Mouse (Mus musculus) intestine, postnatal 0 days (tissue): ENCODE measurements around the gene Olfr1328. TPM values are rescaled to one million over a fixed set of nuclear protein-coding genes. Genes with fewer than 3 reads are reported as not detected.

Source experiments
- ATAC-seq: fragments of 200-750 bp; cut with Nextera tagmentation; 2 replicates; pipeline ENCODE4 v1.8.0; 2017; ENCODE audit warnings: mild to moderate bottlenecking, moderate TSS enrichment, moderate library complexity
- H3K27ac ChIP-seq: fragments of 300-500 bp; sonication (generic); 2 replicates; pipeline ENCODE4 v1.5.1; 2014; ENCODE audit warnings: mild to moderate bottlenecking, low read depth, low read length, moderate library complexity
- H3K27me3 ChIP-seq: fragments of 300-500 bp; sonication (generic); replicated peaks from 2 replicates; pipeline ENCODE4 v1.6.1; 2014; ENCODE audit warnings: low read length, mixed read lengths; ENCODE audit not compliant: control insufficient read depth, insufficient read depth
- H3K36me3 ChIP-seq: fragments of 300-500 bp; sonication (generic); 2 replicates; pipeline ENCODE4 v1.6.1; 2014; ENCODE audit warnings: mild to moderate bottlenecking, moderate library complexity; ENCODE audit not compliant: control insufficient read depth, insufficient read depth
- H3K4me1 ChIP-seq: fragments of 300-500 bp; sonication (generic); replicated peaks from 2 replicates; pipeline ENCODE4 v1.6.1; 2014; ENCODE audit warnings: antibody characterized with exemption, low read length, mixed read lengths; ENCODE audit not compliant: control insufficient read depth, insufficient read depth
- H3K4me2 ChIP-seq: fragments of 300-500 bp; sonication (generic); replicated peaks from 2 replicates; pipeline ENCODE4 v1.6.1; 2014; ENCODE audit warnings: low read depth, mild to moderate bottlenecking, moderate library complexity
- H3K4me3 ChIP-seq: fragments of 300-500 bp; sonication (generic); 2 replicates; pipeline ENCODE4 v1.5.1; 2014; ENCODE audit warnings: low read depth, low read length
- H3K9ac ChIP-seq: fragments of 300-500 bp; sonication (generic); 2 replicates; pipeline ENCODE4 v1.6.1; 2014; ENCODE audit warnings: mild to moderate bottlenecking, low read depth, low read length
- H3K9me3 ChIP-seq: fragments of 300-500 bp; sonication (generic); 2 replicates; pipeline ENCODE4 v1.6.1; 2016; ENCODE audit warnings: mixed run types; ENCODE audit not compliant: control insufficient read depth
- CTCF ChIP-seq: sonication (generic); IDR thresholded peaks from 2 replicates; pipeline ENCODE4 v1.5.1; 2016; ENCODE audit warnings: low read depth, mild to moderate bottlenecking, control low read depth, antibody characterized with exemption, moderate library complexity
- WGBS: fragments of 180-500 bp; shearing (Covaris S2); extraction: QIAGEN DNeasy Blood & Tissue Kit; methylation state at CpG from one replicate; pipeline ENCODE4 v1.1.7; 2014; 5-methylcytosine and 5-hydroxymethylcytosine counted together
- polyA plus RNA-seq: library from polyadenylated mRNA; unstranded; fragments of >200 nt; fragmentation: Nextera tagmentation; extraction: Ambion mirVana; gene quantifications from 2 replicates; pipeline ENCODE4 v1.2.1, GENCODE M21; 2015

Olfr1328 gene
- polyA plus RNA-seq, 1 experiment from 2014 or later = not detected

- Histone ChIP-seq H3K36me3 (no peaks in the 10 kb centered on the region), H3K27me3 (no peaks in the 10 kb centered on the region), H3K4me1 (no peaks in the 10 kb centered on the region), H3K9me3 (no peaks in the 10 kb centered on the region), H3K9ac (no peak overlapping the region), H3K27ac (no peak overlapping the region), H3K4me2 (no peak overlapping the region), H3K4me3 (no peak overlapping the region)
- TF ChIP-seq CTCF = no peak
- 58% methylated on average over 2 of the region's 2 CpGs for WGBS
- ATAC-seq = no peak
Observed at GRCm38 (mm10) chr4:118901981-118902380, 36.4 kb downstream of the Olfr1328 start.

- Histone ChIP-seq H3K9me3 (no peaks in the 10 kb centered on the region), H3K27me3 (no peaks in the 10 kb centered on the region), H3K4me1 (no peaks in the 10 kb centered on the region), H3K36me3 (no peaks in the 10 kb centered on the region), H3K4me3 (no peak within 1 kb of the TSS), H3K27ac (no peak within 1 kb of the TSS), H3K4me2 (no peak within 1 kb of the TSS), H3K9ac (no peak within 1 kb of the TSS)
- WGBS = 88% methylated on average over 1 of the region's 1 CpGs
- ATAC-seq = no peak
- TF ChIP-seq CTCF = no peak
Observed at GRCm38 (mm10) chr4:118888297-118888696, 50.1 kb downstream of the Olfr1328 start, which contains the start of gene Olfr1330. TSS of gene Olfr1330 (plus strand) at chr4:118888597.

Other genes starting within 250 kb of the Olfr1328 start
- not detected in 2 replicates for gene Olfr1342, start 245.9 kb downstream of the Olfr1328 start, polyA plus RNA-seq
- gene Olfr1341, start 235.1 kb downstream of the Olfr1328 start, polyA plus RNA-seq = not detected in 2 replicates
- not detected in 2 replicates for gene Olfr1340, start 218.5 kb downstream of the Olfr1328 start, polyA plus RNA-seq
- gene Olfr1339, start 206.4 kb downstream of the Olfr1328 start, polyA plus RNA-seq = not detected in 2 replicates
- gene Olfr1338, start 179.9 kb downstream of the Olfr1328 start, polyA plus RNA-seq = not detected in 2 replicates
- gene Olfr1337, start 156.0 kb downstream of the Olfr1328 start, polyA plus RNA-seq = not detected in 2 replicates
- not detected in 2 replicates for gene Olfr1335, start 128.7 kb downstream of the Olfr1328 start, polyA plus RNA-seq
- not detected in 2 replicates for gene Olfr1333, start 102.3 kb downstream of the Olfr1328 start, polyA plus RNA-seq
- gene Olfr1331, start 74.0 kb downstream of the Olfr1328 start, polyA plus RNA-seq = not detected in 2 replicates
- not detected in 2 replicates for gene Olfr1330, start 50.0 kb downstream of the Olfr1328 start, polyA plus RNA-seq
- gene Olfr1329, start 21.1 kb downstream of the Olfr1328 start, polyA plus RNA-seq = not detected in 2 replicates
- 0.08 and 0.13 TPM in 2 replicates for gene Lao1, start 23.0 kb upstream of the Olfr1328 start, polyA plus RNA-seq
- 18.1 and 19.0 TPM in 2 replicates for gene Slc2a1, start 170.1 kb upstream of the Olfr1328 start, polyA plus RNA-seq
- 3.4 and 3.6 TPM in 2 replicates for gene Zfp691, start 235.6 kb upstream of the Olfr1328 start, polyA plus RNA-seq